Mouse (Mus musculus): Measurements from ENCODE around the gene Tm6sf1.

DNA sequence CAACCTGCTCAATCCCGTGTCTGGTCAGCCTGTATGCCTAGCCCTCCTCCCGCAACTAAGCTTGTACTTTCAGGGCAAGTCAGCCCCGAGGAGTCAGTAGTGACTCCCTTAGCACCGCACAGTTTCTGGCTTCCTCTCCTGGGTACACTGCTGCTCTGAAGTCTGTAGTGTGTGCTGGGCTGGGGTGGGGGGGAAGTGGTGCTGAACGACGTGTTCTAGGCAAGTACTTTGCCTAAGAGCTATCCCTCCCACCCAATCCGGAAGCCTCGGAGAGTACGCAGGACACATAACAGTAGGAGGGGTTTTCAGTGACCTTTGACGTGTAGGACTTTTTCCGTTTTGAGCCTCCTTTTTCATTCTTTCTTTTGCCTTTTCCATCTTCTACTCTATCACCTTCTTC is 40.6 kb downstream of the Tm6sf1 start:
- TF ChIP-seq CTCF (IDR thresholded peaks at IDR 0.05): no peak
- no peak for TF ChIP-seq EP300 (IDR thresholded peaks at IDR 0.05; ENCODE audit: insufficient read depth, low read depth, low read length)
